Comparison of ENCODE assay signal across 31 mouse cellular contexts in the genomic region with DNA sequence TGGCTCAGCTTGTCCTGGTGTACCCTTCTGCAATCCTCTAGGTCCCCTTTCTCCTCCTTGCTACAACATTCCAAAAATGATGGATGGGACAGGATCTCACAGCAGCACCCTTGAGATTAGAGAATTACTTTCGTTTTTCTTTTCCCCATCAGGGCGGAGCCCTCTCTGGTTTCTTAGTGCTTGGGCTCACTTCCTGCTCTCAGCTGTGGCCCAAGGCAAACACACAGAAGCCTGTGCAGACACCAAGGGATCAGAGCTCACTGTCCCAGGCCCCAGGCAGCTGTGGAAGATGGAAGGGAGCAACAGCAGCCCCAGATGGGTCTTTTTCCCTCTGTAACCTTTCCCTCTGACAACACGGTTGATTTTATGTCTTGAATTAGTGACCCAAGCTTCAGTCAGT. TPM values are rescaled to one million over a fixed set of nuclear protein-coding genes. Genes with fewer than 3 reads are reported as not detected.
"Had no signal": no experiment of that assay in that cellular context is flagged by ENCODE, and none has a peak within 500 bp of the region (broad histone marks: within the 10 kb centered on the region; RNA-seq: fewer than 3 reads in every experiment).

No protein-coding gene starts in this region.

RNA-seq across cellular contexts. Expression of gene G530012D18Rik, which starts 49.1 kb away (rescaled TPM):
- total RNA-seq: gastrocnemius, adult 2 months; gastrocnemius, postnatal 10 days; gastrocnemius, postnatal 25 days; gastrocnemius, postnatal 4 days; granulocyte monocyte progenitor cell, adult 5-6 weeks; heart, postnatal 14 days; heart, postnatal 36 days; hindbrain, postnatal 0 days; layer of hippocampus, adult 2 months; layer of hippocampus, postnatal 10 days; layer of hippocampus, postnatal 25 days; left cerebral cortex, adult 2 months; left cerebral cortex, postnatal 14 days; left cerebral cortex, postnatal 36 days had no signal
- polyA plus RNA-seq: heart, embryonic 11.5 days; heart, embryonic 13.5 days; heart, postnatal 0 days; hindbrain, embryonic 13.5 days; hindbrain, embryonic 15.5 days; hindbrain, postnatal 0 days; inflammation-experienced regulatory T-cells, adult 6 months; intestine, embryonic 15.5 days; intestine, postnatal 0 days; kidney, adult 2 months; kidney, embryonic 15.5 days; kidney, postnatal 0 days; limb, embryonic 10.5 days; limb, embryonic 12.5 days; limb, embryonic 14.5 days; liver, embryonic 11.5 days; liver, embryonic 13.5 days; liver, embryonic 15.5 days had no signal
